ENCODE assay signal across 20 mouse cellular contexts in the genomic region with DNA sequence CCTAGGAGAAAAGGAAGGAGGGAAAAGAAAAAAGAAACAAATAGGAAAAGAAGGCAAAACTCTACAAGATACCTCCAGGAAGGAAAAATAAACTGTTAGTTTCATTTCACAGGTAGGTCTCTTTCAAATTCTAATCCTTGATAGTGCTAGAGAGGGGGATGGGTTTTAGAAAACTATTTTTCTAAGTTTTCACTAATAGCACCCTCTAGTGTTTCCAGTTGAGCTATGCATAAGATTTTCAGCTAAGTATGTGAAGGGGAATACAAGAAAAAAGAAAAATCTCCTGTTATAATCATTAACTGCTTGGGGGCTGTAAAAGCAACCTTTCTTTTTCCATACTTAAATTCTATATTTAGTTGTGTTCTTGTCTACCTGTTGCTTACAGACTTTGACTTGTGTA. TPM values are rescaled to one million over a fixed set of nuclear protein-coding genes. Genes with fewer than 3 reads are reported as not detected.
DNase-seq lines count a peak whose midpoint lies in the region; ATAC-seq and TF ChIP-seq lines count a peak whose summit lies in the region.
"Had no signal": no experiment of that assay in that cellular context is flagged by ENCODE, and none has a peak within 500 bp of the region (broad histone marks: within the 10 kb centered on the region; RNA-seq: fewer than 3 reads in every experiment).

No protein-coding gene starts in this region.

- no peak overlapping the region for H3K4me2 ChIP-seq in forebrain, postnatal 0 days (ENCODE audit: low read depth)
- H3K4me2 ChIP-seq in forebrain, embryonic 15.5 days (replicated peaks), result no peak overlapping the region
- H3K4me2 ChIP-seq: embryonic facial prominence, embryonic 12.5 days had no signal

- no peak for ATAC-seq in forebrain, postnatal 0 days
- ATAC-seq in forebrain, embryonic 15.5 days (replicated peaks), result no peak
- ATAC-seq in erythroid progenitor cell, adult 5-6 weeks (replicated peaks; ENCODE audit: low FRiP score, poor library complexity, severe bottlenecking), result no peak

- no peak overlapping the region for H3K27ac ChIP-seq in forebrain, postnatal 0 days (ENCODE audit: low read depth, low read length)
- no peak overlapping the region for H3K27ac ChIP-seq in forebrain, embryonic 15.5 days (replicated peaks)
- H3K27ac ChIP-seq in layer of hippocampus, adult 2 months, result no peak overlapping the region
- H3K27ac ChIP-seq: embryonic facial prominence, embryonic 12.5 days had no signal

- H3K36me3 ChIP-seq in forebrain, postnatal 0 days (ENCODE audit: insufficient read depth), result no peaks in the 10 kb centered on the region
- H3K36me3 ChIP-seq in forebrain, embryonic 15.5 days, result no peaks in the 10 kb centered on the region
- H3K36me3 ChIP-seq: embryonic facial prominence, embryonic 12.5 days had no signal

- DNase-seq in forebrain, postnatal 0 days, result peak; percentile 48
- no peak for DNase-seq in layer of hippocampus, adult 2 months (ENCODE audit: low spot score in 2 of 2)
- DNase-seq in layer of hippocampus, postnatal 25 days (ENCODE audit: extremely low spot score in 1 of 2, low spot score in 1 of 2), result no peak
- peak; percentile 67 for DNase-seq in 416B (ENCODE audit: low read depth)
- DNase-seq in brain, adult 2 months (ENCODE audit: low read depth, low spot score), result peak; percentile 20
- no peak for DNase-seq in cerebellum, adult 11-12 months
- DNase-seq: cerebellum, adult 2 months; heart, postnatal 4 days; layer of hippocampus, adult 9-11 months; lung, adult 2 months; thymus, adult 18-20 months had no signal

- no peaks in the 10 kb centered on the region for H3K9me3 ChIP-seq in forebrain, postnatal 0 days (ENCODE audit: low read length)
- no peaks in the 10 kb centered on the region for H3K9me3 ChIP-seq in forebrain, embryonic 15.5 days
- H3K9me3 ChIP-seq: embryonic facial prominence, embryonic 12.5 days had no signal

- no peaks in the 10 kb centered on the region for H3K27me3 ChIP-seq in forebrain, postnatal 0 days (ENCODE audit: insufficient read depth, low read length)
- no peaks in the 10 kb centered on the region for H3K27me3 ChIP-seq in forebrain, embryonic 15.5 days
- H3K27me3 ChIP-seq: embryonic facial prominence, embryonic 12.5 days had no signal

- TF ChIP-seq CTCF in forebrain, postnatal 0 days (IDR thresholded peaks at IDR 0.05; ENCODE audit: low read depth), result peak; percentile 44
- TF ChIP-seq CTCF in layer of hippocampus, adult 2 months (conservative IDR thresholded peaks at IDR 0.05), result peak; percentile 76

- no peak overlapping the region for H3K4me3 ChIP-seq in forebrain, postnatal 0 days (ENCODE audit: low read depth, low read length)
- H3K4me3 ChIP-seq in forebrain, embryonic 15.5 days, result no peak overlapping the region
- no peak overlapping the region for H3K4me3 ChIP-seq in layer of hippocampus, adult 2 months
- H3K4me3 ChIP-seq: embryonic facial prominence, embryonic 12.5 days had no signal

- no peaks in the 10 kb centered on the region for H3K4me1 ChIP-seq in forebrain, postnatal 0 days (ENCODE audit: insufficient read depth)
- no peaks in the 10 kb centered on the region for H3K4me1 ChIP-seq in forebrain, embryonic 15.5 days
- H3K4me1 ChIP-seq: embryonic facial prominence, embryonic 12.5 days had no signal

- no peak overlapping the region for H3K9ac ChIP-seq in forebrain, postnatal 0 days
- H3K9ac ChIP-seq in forebrain, embryonic 15.5 days (replicated peaks), result no peak overlapping the region
- H3K9ac ChIP-seq: embryonic facial prominence, embryonic 12.5 days had no signal

RNA-seq across cellular contexts. Expression of a gene that starts 4.5 kb away (rescaled TPM):
- 46.0 and 66.4 TPM in 2 replicates for total RNA-seq in forebrain, postnatal 0 days (2014; rRNA removed)
- polyA plus RNA-seq in forebrain, postnatal 0 days (2015; fragmentation: Nextera tagmentation; extraction: Ambion mirVana), result 17.9 and 31.4 TPM in 2 replicates
- polyA plus RNA-seq in forebrain, embryonic 15.5 days (2015; fragmentation: Nextera tagmentation; extraction: Ambion mirVana), result 17.9 and 18.4 TPM in 2 replicates
- total RNA-seq in layer of hippocampus, adult 2 months (2021), result 1 to 10 TPM; 6.1 to 7.4 TPM
- total RNA-seq in layer of hippocampus, postnatal 25 days (2021), result 1 to 10 TPM; 7.1 to 8.9 TPM
- not detected in 2 replicates for total RNA-seq in erythroid progenitor cell, adult 5-6 weeks (2015; ENCODE audit: low replicate concordance)
- total RNA-seq in erythroid progenitor cell, adult 5-6 weeks (2017; ENCODE audit: low replicate concordance), result not detected in 2 replicates
- total RNA-seq: megakaryocyte, adult 5-6 weeks; neutrophil, adult 5-6 weeks had no signal

RNA-seq across cellular contexts. Expression of a gene that starts 27.4 kb away (rescaled TPM):
- total RNA-seq in forebrain, postnatal 0 days (2014; rRNA removed), result not detected in 2 replicates
- polyA plus RNA-seq in forebrain, postnatal 0 days (2015; fragmentation: Nextera tagmentation; extraction: Ambion mirVana), result not detected in 2 replicates
- not detected in 2 replicates for polyA plus RNA-seq in forebrain, embryonic 15.5 days (2015; fragmentation: Nextera tagmentation; extraction: Ambion mirVana)
- not detected for total RNA-seq in layer of hippocampus, adult 2 months (2021)
- total RNA-seq in layer of hippocampus, postnatal 25 days (2021), result not detected
- total RNA-seq in erythroid progenitor cell, adult 5-6 weeks (2015; ENCODE audit: low replicate concordance), result not detected in 2 replicates
- not detected in 2 replicates for total RNA-seq in erythroid progenitor cell, adult 5-6 weeks (2017; ENCODE audit: low replicate concordance)
- total RNA-seq: gastrocnemius, adult 8-10 months; heart, postnatal 4 days; megakaryocyte, adult 5-6 weeks; neutrophil, adult 5-6 weeks had no signal
- polyA plus RNA-seq: cerebellum, adult 2 months; embryonic facial prominence, embryonic 12.5 days; forebrain, embryonic 11.5 days; kidney, embryonic 14.5 days; limb, embryonic 11.5 days; lung, adult 2 months had no signal

Comparison
In these comparisons a context has a peak if more than half of its experiments do, and no peak if none do; other contexts are left out.
1. DNase-seq: peak in forebrain, postnatal 0 days (single experiment), 416B (single experiment) and brain, adult 2 months (single experiment); none in layer of hippocampus, adult 2 months (0 of 2), layer of hippocampus, postnatal 25 days (0 of 2) and cerebellum, adult 11-12 months (single experiment).
2. RNA of a gene that starts 4.5 kb away (total RNA-seq): 46.0 to 66.4 TPM in forebrain, postnatal 0 days, 7.1 to 8.9 TPM in layer of hippocampus, postnatal 25 days and 6.1 to 7.4 TPM in layer of hippocampus, adult 2 months; not detected in erythroid progenitor cell, adult 5-6 weeks; every median in the first group is over 4 times any median in the second.